Mouse (Mus musculus): ENCODE results near the gene BC037034. TPM values are rescaled to one million over a fixed set of nuclear protein-coding genes. Genes with fewer than 3 reads are reported as not detected.

The BC037034 gene
- polyA plus RNA-seq (2015; fragmentation: Illumina TruSeq; extraction: RNeasy Lipid Tissue Mini Kit (QIAGEN cat#74804); ENCODE audit: low read depth, low replicate concordance), result 48.4 TPM

DNA sequence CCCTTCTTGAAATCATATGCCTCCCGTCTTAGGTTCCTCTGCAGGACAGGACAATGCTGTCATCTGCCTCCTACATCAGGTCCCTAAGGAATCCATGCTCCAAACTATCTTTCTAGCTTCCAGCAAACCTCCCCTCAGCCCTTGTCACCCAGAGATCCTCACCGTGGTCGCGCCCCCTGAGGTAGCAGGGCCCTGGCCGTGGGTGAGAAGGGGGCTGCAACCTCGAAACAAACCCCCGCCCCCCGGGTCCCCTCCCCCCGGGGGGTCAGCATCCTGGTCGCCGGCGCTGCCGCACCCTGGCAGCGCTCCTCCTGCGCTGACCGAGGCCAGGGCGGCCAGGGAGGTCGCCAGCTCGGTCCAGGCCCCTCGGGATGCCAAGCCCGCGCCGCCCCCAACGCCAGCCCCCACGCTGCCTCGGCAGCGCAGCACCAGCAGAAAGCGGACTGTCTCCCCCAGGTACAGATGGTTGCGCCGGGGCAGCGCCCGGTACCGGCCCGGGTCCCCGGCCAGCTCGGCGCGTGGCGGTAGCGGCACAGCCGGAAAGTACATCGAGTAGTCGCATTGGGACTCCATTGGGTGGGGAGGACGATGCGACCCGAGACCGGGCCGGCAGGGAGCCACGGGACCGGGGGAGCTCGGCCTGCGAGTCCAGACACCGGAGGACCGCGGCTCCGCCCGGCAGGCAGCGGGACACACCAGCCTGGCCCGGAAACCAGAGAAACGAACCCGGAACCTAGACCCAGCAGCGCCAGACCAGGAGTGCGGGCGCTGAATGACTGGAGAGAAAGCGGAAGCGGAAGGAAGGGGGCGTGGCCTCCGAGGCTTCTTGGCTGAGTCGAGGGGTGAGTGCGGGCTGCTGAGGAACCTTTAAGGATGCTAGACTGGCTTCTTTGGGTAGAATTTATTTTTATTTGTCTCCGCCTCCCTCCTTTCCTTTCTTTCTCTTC lies at the start of gene BC037034:
BC037034 (minus strand) TSS at position 774 of the 947 bp plus-strand sequence.

DNA sequence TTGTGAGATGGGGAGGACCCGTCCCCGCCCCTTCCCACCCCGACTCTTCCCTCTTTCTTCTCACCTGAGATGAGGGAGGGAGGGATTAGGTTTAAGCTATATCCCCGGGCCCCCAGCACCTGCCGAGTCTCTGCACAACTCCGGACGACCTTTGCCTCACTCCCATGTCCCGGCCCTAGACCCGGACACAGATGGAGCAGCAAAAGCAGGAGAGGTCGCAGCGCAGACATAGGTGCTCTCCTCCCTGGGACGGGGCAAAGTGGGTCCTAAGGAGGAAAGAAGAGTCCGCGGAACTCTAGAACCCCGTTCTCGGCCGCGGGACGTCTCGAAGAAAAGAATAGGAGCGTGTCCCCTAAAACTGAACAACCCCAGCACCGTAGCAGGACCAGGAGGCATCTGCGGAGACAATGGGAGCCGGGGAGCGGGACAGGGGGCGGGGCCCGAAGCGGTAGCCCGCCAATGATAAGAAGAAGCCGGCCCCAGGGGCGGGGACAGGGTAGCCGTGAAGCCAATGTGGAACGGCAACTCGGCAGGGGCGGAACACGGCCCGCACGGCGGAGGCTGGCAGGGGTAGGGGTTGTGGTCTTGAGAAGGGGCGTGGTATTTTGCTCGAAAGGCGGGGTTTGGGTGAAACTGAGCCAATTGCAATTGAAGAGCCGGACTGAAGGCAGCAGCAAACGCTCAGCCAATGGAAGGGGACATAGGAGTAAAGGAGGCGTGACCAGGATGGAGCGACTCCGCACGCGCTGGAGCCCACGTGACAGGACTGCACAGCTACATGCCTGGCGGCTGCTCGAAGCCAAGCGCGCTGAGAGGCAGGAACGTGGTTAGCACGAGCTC lies 16.0 kb upstream of the BC037034 start, which contains the start of the genes Gm43720, Gpc2 and Stag3:
Gm43720 (minus strand) TSS at position 374 of the 840 bp plus-strand sequence.
Gpc2 (minus strand) TSS at position 421 of the 840 bp plus-strand sequence.
Stag3 (plus strand) TSS at position 656 of the 840 bp plus-strand sequence.

DNA sequence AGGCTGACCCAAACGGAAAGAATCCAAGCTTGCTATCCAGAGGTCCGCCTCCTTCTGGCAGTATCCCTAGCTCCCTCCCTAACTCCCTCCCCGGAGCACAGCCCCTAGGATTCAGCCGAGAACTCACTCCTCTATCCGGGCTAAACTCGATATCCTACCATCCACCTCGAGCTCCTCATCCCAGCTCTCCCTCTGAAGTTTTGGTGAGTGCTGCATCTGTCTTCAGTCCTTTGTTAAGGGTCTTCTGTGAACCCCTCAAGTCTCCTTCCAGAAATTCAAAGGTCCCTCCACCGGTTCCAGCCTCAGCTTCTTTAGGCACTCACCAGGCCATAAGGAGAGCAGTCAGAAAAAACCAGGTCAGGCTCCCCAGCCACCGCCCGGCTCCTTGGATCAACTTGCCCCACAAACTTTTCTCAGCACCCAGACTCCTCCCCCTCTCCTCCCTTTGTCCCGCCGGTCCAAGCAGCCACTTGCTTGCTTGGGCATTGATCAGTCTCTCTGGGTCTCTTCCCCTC lies 8.6 kb upstream of the BC037034 start, which contains the start of gene Gal3st4:
Gal3st4 (minus strand) TSS at position 432 of the 515 bp plus-strand sequence.

DNA sequence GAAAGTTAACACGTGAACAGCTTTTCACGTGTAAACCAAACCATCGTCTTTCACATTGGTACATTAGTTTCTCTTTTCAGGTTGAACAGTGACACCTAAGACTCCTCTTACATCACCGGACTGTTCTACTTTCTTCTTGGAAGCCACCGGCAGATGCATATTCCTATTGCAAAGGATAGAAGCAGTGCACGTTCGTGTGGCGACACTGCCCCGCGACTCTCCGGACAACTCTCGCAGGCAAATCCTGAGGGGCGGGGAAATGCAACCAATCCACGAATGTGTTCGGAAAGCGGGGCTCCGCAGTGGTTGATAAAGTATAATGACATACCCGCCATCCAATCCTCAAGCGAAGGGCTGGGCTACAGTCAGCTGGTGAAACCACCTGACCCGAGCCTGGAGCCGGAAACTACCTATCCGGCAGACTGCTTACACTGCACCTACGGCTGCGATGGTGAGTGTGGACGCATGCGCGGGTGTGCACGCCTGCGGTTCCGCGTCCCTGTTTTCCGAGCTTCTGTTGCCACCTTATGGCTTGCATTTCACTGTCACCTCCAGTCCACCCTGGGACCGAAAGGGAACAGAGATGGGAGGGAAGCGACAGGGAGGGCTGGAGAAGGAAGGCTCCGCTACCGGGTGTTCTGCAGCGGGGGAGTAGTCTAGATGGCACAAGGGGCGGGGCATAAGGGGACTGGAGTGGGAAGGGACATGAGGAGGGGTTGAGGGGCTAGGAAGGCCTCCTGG lies 8.3 kb downstream of the BC037034 start, which contains the start of gene Lamtor4:
Lamtor4 (plus strand) TSS at position 130 of the 741 bp plus-strand sequence.

DNA sequence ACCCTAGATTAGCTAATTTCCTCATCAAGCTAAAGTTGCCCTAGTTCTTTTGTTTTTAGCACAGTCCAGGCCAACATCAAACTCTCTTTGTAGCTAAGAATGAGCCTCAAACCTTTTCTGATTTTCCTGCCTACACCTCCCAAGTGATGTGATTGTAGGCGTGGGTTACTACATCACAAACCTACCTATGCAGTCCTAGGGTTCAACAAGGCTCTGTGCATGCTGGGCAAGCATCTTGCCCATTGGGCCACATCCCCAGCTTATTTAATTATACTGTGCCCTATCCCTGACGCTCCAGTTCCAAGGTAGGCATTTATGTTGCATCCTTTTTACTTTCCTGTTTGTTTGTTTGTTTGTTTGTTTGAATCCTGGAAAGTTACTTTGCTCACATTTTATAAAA lies 38.1 kb downstream of the BC037034 start, which contains the start of gene Nxpe5:
Nxpe5 (plus strand) TSS at position 199 of the 400 bp plus-strand sequence.

Other genes with a start within 250 kb of the BC037034 start
- gene Smok3a, start 242.8 kb downstream of the BC037034 start, polyA plus RNA-seq (2015; fragmentation: Illumina TruSeq; extraction: RNeasy Lipid Tissue Mini Kit (QIAGEN cat#74804); ENCODE audit: low read depth, low replicate concordance), result not detected
- gene Smok3b, start 242.6 kb downstream of the BC037034 start, polyA plus RNA-seq (2015; fragmentation: Illumina TruSeq; extraction: RNeasy Lipid Tissue Mini Kit (QIAGEN cat#74804); ENCODE audit: low read depth, low replicate concordance), result not detected
- gene Smok3c, start 210.8 kb downstream of the BC037034 start, polyA plus RNA-seq (2015; fragmentation: Illumina TruSeq; extraction: RNeasy Lipid Tissue Mini Kit (QIAGEN cat#74804); ENCODE audit: low read depth, low replicate concordance), result not detected
- gene Zkscan1, start 178.9 kb downstream of the BC037034 start, polyA plus RNA-seq (2015; fragmentation: Illumina TruSeq; extraction: RNeasy Lipid Tissue Mini Kit (QIAGEN cat#74804); ENCODE audit: low read depth, low replicate concordance), result 15.8 TPM
- 19.4 TPM for gene Zscan21, start 147.1 kb downstream of the BC037034 start, polyA plus RNA-seq (2015; fragmentation: Illumina TruSeq; extraction: RNeasy Lipid Tissue Mini Kit (QIAGEN cat#74804); ENCODE audit: low read depth, low replicate concordance)
- gene Zfp113, start 108.3 kb downstream of the BC037034 start, polyA plus RNA-seq (2015; fragmentation: Illumina TruSeq; extraction: RNeasy Lipid Tissue Mini Kit (QIAGEN cat#74804); ENCODE audit: low read depth, low replicate concordance), result 10.5 TPM
- 205 TPM for gene Cops6, start 103.0 kb downstream of the BC037034 start, polyA plus RNA-seq (2015; fragmentation: Illumina TruSeq; extraction: RNeasy Lipid Tissue Mini Kit (QIAGEN cat#74804); ENCODE audit: low read depth, low replicate concordance)
- 18.4 TPM for gene Ap4m1, start 92.0 kb downstream of the BC037034 start, polyA plus RNA-seq (2015; fragmentation: Illumina TruSeq; extraction: RNeasy Lipid Tissue Mini Kit (QIAGEN cat#74804); ENCODE audit: low read depth, low replicate concordance)
- gene Mcm7, start 91.6 kb downstream of the BC037034 start, polyA plus RNA-seq (2015; fragmentation: Illumina TruSeq; extraction: RNeasy Lipid Tissue Mini Kit (QIAGEN cat#74804); ENCODE audit: low read depth, low replicate concordance), result 18.1 TPM
- 35.8 TPM for gene Taf6, start 76.6 kb downstream of the BC037034 start, polyA plus RNA-seq (2015; fragmentation: Illumina TruSeq; extraction: RNeasy Lipid Tissue Mini Kit (QIAGEN cat#74804); ENCODE audit: low read depth, low replicate concordance)
- 13.7 TPM for gene Cnpy4, start 76.5 kb downstream of the BC037034 start, polyA plus RNA-seq (2015; fragmentation: Illumina TruSeq; extraction: RNeasy Lipid Tissue Mini Kit (QIAGEN cat#74804); ENCODE audit: low read depth, low replicate concordance)
- gene Mblac1, start 69.7 kb downstream of the BC037034 start, polyA plus RNA-seq (2015; fragmentation: Illumina TruSeq; extraction: RNeasy Lipid Tissue Mini Kit (QIAGEN cat#74804); ENCODE audit: low read depth, low replicate concordance), result 5.7 TPM
- gene Nxpe5, start 38.1 kb downstream of the BC037034 start, polyA plus RNA-seq (2015; fragmentation: Illumina TruSeq; extraction: RNeasy Lipid Tissue Mini Kit (QIAGEN cat#74804); ENCODE audit: low read depth, low replicate concordance), result not detected
- 90.5 TPM for gene Lamtor4, start 8.6 kb downstream of the BC037034 start, polyA plus RNA-seq (2015; fragmentation: Illumina TruSeq; extraction: RNeasy Lipid Tissue Mini Kit (QIAGEN cat#74804); ENCODE audit: low read depth, low replicate concordance)
- 3.6 TPM for gene Gal3st4, start 8.8 kb upstream of the BC037034 start, polyA plus RNA-seq (2015; fragmentation: Illumina TruSeq; extraction: RNeasy Lipid Tissue Mini Kit (QIAGEN cat#74804); ENCODE audit: low read depth, low replicate concordance)
- gene Gm43720, start 15.9 kb upstream of the BC037034 start, polyA plus RNA-seq (2015; fragmentation: Illumina TruSeq; extraction: RNeasy Lipid Tissue Mini Kit (QIAGEN cat#74804); ENCODE audit: low read depth, low replicate concordance), result not detected
- 3.5 TPM for gene Gpc2, start 16.0 kb upstream of the BC037034 start, polyA plus RNA-seq (2015; fragmentation: Illumina TruSeq; extraction: RNeasy Lipid Tissue Mini Kit (QIAGEN cat#74804); ENCODE audit: low read depth, low replicate concordance)
- gene Stag3, start 16.2 kb upstream of the BC037034 start, polyA plus RNA-seq (2015; fragmentation: Illumina TruSeq; extraction: RNeasy Lipid Tissue Mini Kit (QIAGEN cat#74804); ENCODE audit: low read depth, low replicate concordance), result 1.1 TPM
- not detected for gene Pvrig, start 77.9 kb upstream of the BC037034 start, polyA plus RNA-seq (2015; fragmentation: Illumina TruSeq; extraction: RNeasy Lipid Tissue Mini Kit (QIAGEN cat#74804); ENCODE audit: low read depth, low replicate concordance)
- 15.3 TPM for gene Zfp157, start 177.4 kb upstream of the BC037034 start, polyA plus RNA-seq (2015; fragmentation: Illumina TruSeq; extraction: RNeasy Lipid Tissue Mini Kit (QIAGEN cat#74804); ENCODE audit: low read depth, low replicate concordance)